Mouse (Mus musculus): Measurements from ENCODE around the gene Gpat3. TPM values are rescaled to one million over a fixed set of nuclear protein-coding genes. Genes with fewer than 3 reads are reported as not detected.

The Gpat3 gene
- polyA plus RNA-seq, 1 experiment from 2014 or later = 0.42 TPM

- WGBS = 71% methylated on average over 4 of the region's 4 CpGs
Observed at GRCm38 (mm10) chr5:100869197-100869895, 23.8 kb downstream of the Gpat3 start.

GRCm38 (mm10) chr5:100871987-100872386 lies 26.5 kb downstream of the Gpat3 start:
- Histone ChIP-seq H3K4me2 (replicated peaks; ENCODE audit: low read depth, low read length) (no peak overlapping the region), H3K9me3 (ENCODE audit: control insufficient read depth, low read length) (peaks cover 4% of the 10 kb centered on the region; the same call in 1 of the 2 replicates), H3K36me3 (ENCODE audit: control insufficient read depth, insufficient read depth, low read length) (no peaks in the 10 kb centered on the region), H3K27ac (ENCODE audit: low read depth, low read length) (no peak overlapping the region), H3K27me3 (ENCODE audit: control insufficient read depth, insufficient read depth, low read length) (no peaks in the 10 kb centered on the region), H3K4me1 (ENCODE audit: control insufficient read depth, insufficient read depth, low read length) (peaks cover 6% of the 10 kb centered on the region; the same call in 1 of the 2 replicates), H3K4me3 (ENCODE audit: low read length) (no peak overlapping the region), H3K9ac (ENCODE audit: low read depth, low read length) (no peak overlapping the region)
- 80% methylated on average over 8 of the region's 8 CpGs for WGBS
- ATAC-seq (ENCODE audit: low FRiP score, low TSS enrichment) = no peak

More at GRCm38 (mm10) chr5:100869197-100869895, 23.8 kb downstream of the Gpat3 start:
- Histone ChIP-seq H3K4me1 (ENCODE audit: control insufficient read depth, insufficient read depth, low read length) (no peaks in the 10 kb centered on the region), H3K27me3 (ENCODE audit: control insufficient read depth, insufficient read depth, low read length) (no peaks in the 10 kb centered on the region), H3K27ac (ENCODE audit: low read depth, low read length) (no peak overlapping the region), H3K36me3 (ENCODE audit: control insufficient read depth, insufficient read depth, low read length) (no peaks in the 10 kb centered on the region), H3K4me3 (ENCODE audit: low read length) (no peak overlapping the region), H3K4me2 (replicated peaks; ENCODE audit: low read depth, low read length) (no peak overlapping the region), H3K9ac (ENCODE audit: low read depth, low read length) (no peak overlapping the region), H3K9me3 (ENCODE audit: control insufficient read depth, low read length) (peaks cover 4% of the 10 kb centered on the region; the same call in 1 of the 2 replicates)
- no peak for ATAC-seq (ENCODE audit: low FRiP score, low TSS enrichment)

- H3K4me2 ChIP-seq (replicated peaks; ENCODE audit: low read depth, low read length) = no peak overlapping the region
- 40% methylated on average over 7 of the region's 7 CpGs for WGBS
- H3K36me3 ChIP-seq (ENCODE audit: control insufficient read depth, insufficient read depth, low read length) = no peaks in the 10 kb centered on the region
- no peak overlapping the region for H3K9ac ChIP-seq (ENCODE audit: low read depth, low read length)
- H3K27ac ChIP-seq (ENCODE audit: low read depth, low read length) = no peak overlapping the region
- H3K9me3 ChIP-seq (ENCODE audit: control insufficient read depth, low read length) = peaks cover 4% of the 10 kb centered on the region; the same call in 1 of the 2 replicates
- H3K27me3 ChIP-seq (ENCODE audit: control insufficient read depth, insufficient read depth, low read length) = no peaks in the 10 kb centered on the region
- H3K4me1 ChIP-seq (ENCODE audit: control insufficient read depth, insufficient read depth, low read length) = peaks cover 6% of the 10 kb centered on the region; the same call in 1 of the 2 replicates
- H3K4me3 ChIP-seq (ENCODE audit: low read length) = no peak overlapping the region
- ATAC-seq (ENCODE audit: low FRiP score, low TSS enrichment) = peak; percentile 82
Observed at GRCm38 (mm10) chr5:100874721-100875120, 29.2 kb downstream of the Gpat3 start.

- Histone ChIP-seq H3K9me3 (ENCODE audit: control insufficient read depth, low read length) (peaks cover 2% of the 10 kb centered on the region; the same call in 1 of the 2 replicates), H3K27me3 (ENCODE audit: control insufficient read depth, insufficient read depth, low read length) (no peaks in the 10 kb centered on the region), H3K4me2 (replicated peaks; ENCODE audit: low read depth, low read length) (no peak overlapping the region), H3K27ac (ENCODE audit: low read depth, low read length) (no peak overlapping the region), H3K4me1 (ENCODE audit: control insufficient read depth, insufficient read depth, low read length) (peaks cover 6% of the 10 kb centered on the region; the same call in 1 of the 2 replicates), H3K9ac (ENCODE audit: low read depth, low read length) (no peak overlapping the region), H3K4me3 (ENCODE audit: low read length) (no peak overlapping the region), H3K36me3 (ENCODE audit: control insufficient read depth, insufficient read depth, low read length) (no peaks in the 10 kb centered on the region)
- 44% methylated on average over 10 of the region's 10 CpGs for WGBS
- no peak for ATAC-seq (ENCODE audit: low FRiP score, low TSS enrichment)
Observed at GRCm38 (mm10) chr5:100875180-100875579, 29.7 kb downstream of the Gpat3 start.

- Histone ChIP-seq H3K9me3 (ENCODE audit: control insufficient read depth, low read length) (no peaks in the 10 kb centered on the region), H3K4me3 (ENCODE audit: low read length) (no peak overlapping the region), H3K4me2 (replicated peaks; ENCODE audit: low read depth, low read length) (no peak overlapping the region), H3K36me3 (ENCODE audit: control insufficient read depth, insufficient read depth, low read length) (no peaks in the 10 kb centered on the region), H3K9ac (ENCODE audit: low read depth, low read length) (no peak overlapping the region), H3K27me3 (ENCODE audit: control insufficient read depth, insufficient read depth, low read length) (no peaks in the 10 kb centered on the region), H3K4me1 (ENCODE audit: control insufficient read depth, insufficient read depth, low read length) (peaks cover 6% of the 10 kb centered on the region; the same call in 1 of the 2 replicates), H3K27ac (ENCODE audit: low read depth, low read length) (no peak overlapping the region)
- ATAC-seq (ENCODE audit: low FRiP score, low TSS enrichment) = no peak
Observed at GRCm38 (mm10) chr5:100877021-100877420, 31.5 kb downstream of the Gpat3 start.

- Histone ChIP-seq H3K4me1 (ENCODE audit: control insufficient read depth, insufficient read depth, low read length) (no peaks in the 10 kb centered on the region), H3K27me3 (ENCODE audit: control insufficient read depth, insufficient read depth, low read length) (no peaks in the 10 kb centered on the region), H3K4me3 (ENCODE audit: low read length) (no peak overlapping the region), H3K27ac (ENCODE audit: low read depth, low read length) (no peak overlapping the region), H3K4me2 (replicated peaks; ENCODE audit: low read depth, low read length) (no peak overlapping the region), H3K9me3 (ENCODE audit: control insufficient read depth, low read length) (no peaks in the 10 kb centered on the region), H3K36me3 (ENCODE audit: control insufficient read depth, insufficient read depth, low read length) (no peaks in the 10 kb centered on the region), H3K9ac (ENCODE audit: low read depth, low read length) (no peak overlapping the region)
- no peak for ATAC-seq (ENCODE audit: low FRiP score, low TSS enrichment)
- 87% methylated on average over 6 of the region's 6 CpGs for WGBS
Observed at GRCm38 (mm10) chr5:100885216-100885615, 39.7 kb downstream of the Gpat3 start.

- Histone ChIP-seq H3K9ac (ENCODE audit: low read depth, low read length) (no peak overlapping the region), H3K4me3 (ENCODE audit: low read length) (no peak overlapping the region), H3K9me3 (ENCODE audit: control insufficient read depth, low read length) (no peaks in the 10 kb centered on the region), H3K4me2 (replicated peaks; ENCODE audit: low read depth, low read length) (no peak overlapping the region), H3K36me3 (ENCODE audit: control insufficient read depth, insufficient read depth, low read length) (no peaks in the 10 kb centered on the region), H3K27me3 (ENCODE audit: control insufficient read depth, insufficient read depth, low read length) (no peaks in the 10 kb centered on the region), H3K4me1 (ENCODE audit: control insufficient read depth, insufficient read depth, low read length) (no peaks in the 10 kb centered on the region), H3K27ac (ENCODE audit: low read depth, low read length) (no peak overlapping the region)
- 81% methylated on average over 7 of the region's 7 CpGs for WGBS
- no peak for ATAC-seq (ENCODE audit: low FRiP score, low TSS enrichment)
Observed at GRCm38 (mm10) chr5:100886331-100886988, 40.9 kb downstream of the Gpat3 start.

GRCm38 (mm10) chr5:100896199-100896598 lies 50.7 kb downstream of the Gpat3 start:
- whole genome bisulfite sequencing = 58% methylated on average over 10 of the region's 10 CpGs
- H3K4me2 ChIP-seq (replicated peaks; ENCODE audit: low read depth, low read length) = no peak overlapping the region
- no peaks in the 10 kb centered on the region for H3K36me3 ChIP-seq (ENCODE audit: control insufficient read depth, insufficient read depth, low read length)

More at GRCm38 (mm10) chr5:100896199-100896598, 50.7 kb downstream of the Gpat3 start:
- Histone ChIP-seq H3K9ac (ENCODE audit: low read depth, low read length) (no peak overlapping the region), H3K27ac (ENCODE audit: low read depth, low read length) (no peak overlapping the region), H3K27me3 (ENCODE audit: control insufficient read depth, insufficient read depth, low read length) (no peaks in the 10 kb centered on the region), H3K9me3 (ENCODE audit: control insufficient read depth, low read length) (no peaks in the 10 kb centered on the region), H3K4me1 (ENCODE audit: control insufficient read depth, insufficient read depth, low read length) (no peaks in the 10 kb centered on the region), H3K4me3 (ENCODE audit: low read length) (no peak overlapping the region)
- ATAC-seq (ENCODE audit: low FRiP score, low TSS enrichment) = no peak
